Mouse (Mus musculus) kidney, adult 11 months (tissue): Measurements from ENCODE around the gene Olfr133.
"Not testable (repeated sequence)": the region's sequence is repeated elsewhere in the genome, so short reads cannot be mapped to it uniquely, and the experiment has no call there.

Experiments used
- DNase-seq: peaks from one replicate; pipeline ENCODE4 v3.0.0; 2022

Gene Olfr133

DNA sequence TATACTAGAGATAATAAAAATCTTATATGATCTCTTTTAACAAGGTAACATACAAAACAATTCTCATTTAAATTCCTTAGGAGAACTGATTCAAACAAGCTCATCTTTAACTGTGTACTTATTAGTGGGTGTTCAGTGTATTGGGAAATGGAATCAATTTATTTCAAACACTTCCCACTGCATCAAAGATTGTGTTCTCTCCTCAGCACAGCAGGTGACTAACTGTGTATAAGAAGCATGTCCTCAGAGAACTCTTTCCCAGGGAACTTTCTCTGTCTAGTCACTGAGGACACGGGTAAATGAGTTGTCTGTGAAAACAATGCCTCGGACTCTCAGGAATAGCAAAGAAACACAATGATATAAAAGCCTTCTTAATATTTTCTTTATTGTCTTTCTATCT, at the start of gene Olfr133:
Gene Olfr133, plus strand, starts transcription at position 301 of the 400 bp plus-strand sequence.
- no peak for DNase-seq

DNA sequence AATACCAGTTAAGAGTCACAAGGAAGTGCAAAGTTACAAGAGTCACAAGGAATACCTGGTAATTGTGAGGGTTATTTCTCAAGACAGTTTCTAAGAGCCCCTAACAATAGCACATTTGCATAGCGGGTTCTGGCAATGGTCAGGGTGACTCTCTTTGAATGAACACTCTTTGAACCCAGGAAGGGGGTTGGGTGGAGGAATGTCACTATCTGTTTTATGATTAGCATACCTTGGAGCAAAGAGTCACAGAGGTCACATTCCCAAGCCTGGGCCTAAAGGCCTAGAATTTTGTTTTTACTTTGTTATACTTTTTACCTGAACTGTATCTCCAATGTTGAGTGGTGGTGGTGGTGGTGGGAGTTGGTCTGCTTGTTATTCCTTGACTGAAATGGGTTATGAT, 20.9 kb upstream of the Olfr133 start:
- not testable (repeated sequence) for DNase-seq

DNA sequence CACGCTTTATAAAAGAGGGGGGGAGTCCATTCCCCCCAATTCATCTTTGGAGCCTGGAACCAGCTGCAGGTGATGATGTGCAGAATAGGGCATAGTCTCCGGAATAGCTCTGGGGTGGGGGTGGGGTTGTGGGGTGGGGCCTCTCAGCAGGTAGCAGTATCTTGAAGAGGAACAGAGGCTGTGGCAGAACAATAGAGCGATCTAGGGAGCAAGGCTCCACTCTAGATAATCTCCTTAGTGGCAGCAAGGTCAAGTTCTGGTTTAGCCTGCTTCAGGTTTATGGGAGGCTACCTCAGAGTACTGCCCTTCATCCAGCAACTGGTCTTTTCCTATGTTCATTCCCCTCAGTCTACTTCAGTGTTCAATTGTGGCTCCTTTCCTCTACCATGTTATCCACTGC, 19.7 kb upstream of the Olfr133 start:
- DNase-seq = not testable (repeated sequence)

DNA sequence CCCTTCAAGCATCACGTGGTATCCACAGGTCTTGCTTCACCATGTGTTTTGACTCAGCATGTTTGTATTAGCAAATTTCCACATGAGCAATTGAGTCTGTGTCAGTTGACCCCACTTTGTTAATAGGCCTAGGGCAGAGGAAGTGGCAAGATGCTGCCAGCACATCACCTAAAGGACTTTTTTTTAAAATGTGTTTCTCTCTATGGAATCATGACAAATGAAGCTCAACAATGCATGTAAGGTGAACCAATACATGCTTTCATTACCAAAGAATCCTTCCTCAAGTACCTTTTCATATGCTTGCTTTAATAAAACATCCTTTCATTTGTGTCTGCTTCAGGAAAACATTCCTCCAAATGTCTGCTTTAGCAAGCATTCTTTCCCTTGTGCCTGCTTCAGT, 10.7 kb upstream of the Olfr133 start, which contains the start of gene Olfr132:
Gene Olfr132, minus strand, starts transcription at position 101 of the 400 bp plus-strand sequence.
- no peak for DNase-seq

DNA sequence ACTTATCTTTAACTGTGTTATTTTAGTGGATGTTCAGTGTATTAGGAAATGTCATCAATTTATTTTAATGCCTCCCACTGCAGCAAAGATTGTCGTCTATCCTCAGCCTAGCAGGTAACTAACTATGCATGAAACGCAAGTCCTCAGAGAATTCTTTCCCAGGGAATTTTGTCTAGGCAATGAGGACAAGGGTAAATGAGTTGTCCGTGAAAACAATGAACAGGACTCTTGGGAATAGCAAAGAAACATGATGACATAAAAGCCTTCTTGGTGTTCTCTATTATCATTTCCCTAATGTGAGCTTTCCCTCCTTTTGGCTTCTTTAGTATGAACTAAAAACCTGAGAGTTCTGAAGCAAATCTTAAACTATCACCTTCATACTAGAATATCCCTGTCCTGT, 26.0 kb downstream of the Olfr133 start, which contains the start of gene Olfr134:
Gene Olfr134, plus strand, starts transcription at position 301 of the 400 bp plus-strand sequence.
- no peak for DNase-seq
